Mouse (Mus musculus) gastrocnemius, postnatal 10 days (tissue): Measurements from ENCODE around the gene Efcab12. TPM values are rescaled to one million over a fixed set of nuclear protein-coding genes. Genes with fewer than 3 reads are reported as not detected.
A peak's percentile ranks its signal among the peaks of the same experiment; 100 is the strongest.
"Not testable (repeated sequence)": the region's sequence is repeated elsewhere in the genome, so short reads cannot be mapped to it uniquely, and the experiment has no call there.

Experiments
- DNase-seq: peaks from one replicate; pipeline ENCODE4 v3.0.0; 2021; ENCODE audit warnings: mixed read lengths
- total RNA-seq, 2 experiments: library from RNA; stranded (reverse); gene quantifications; 2 replicates each; pipeline ENCODE4 v1.2.3; 2021

Efcab12 gene
- total RNA-seq, 2 experiments from 2014 or later = 0.12 to 0.14 TPM

DNA sequence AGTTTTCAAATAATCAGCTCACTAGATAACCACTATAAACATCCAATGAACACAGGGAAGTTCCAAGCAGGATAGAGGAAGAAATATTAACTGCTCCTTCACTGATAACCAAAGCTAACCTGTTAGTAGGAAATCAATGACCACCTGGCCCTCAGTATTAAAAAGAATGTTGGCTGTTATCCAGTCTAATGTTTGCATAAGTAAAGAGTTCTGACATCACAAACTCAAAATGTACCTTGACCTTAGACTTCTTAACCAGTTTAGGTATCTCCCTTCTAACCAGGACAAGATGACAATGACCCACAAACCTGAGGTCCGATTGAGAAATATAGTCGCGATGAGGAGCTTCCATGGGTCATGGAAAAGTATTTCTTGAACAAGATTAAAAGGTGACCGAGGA lies 6.8 kb upstream of the Efcab12 start:
- no peak for DNase-seq

GRCm38 (mm10) chr6:115838745-115839144 lies 533 bp upstream of the Efcab12 start:
- DNase-seq = no peak

- no peak for DNase-seq
Observed at GRCm38 (mm10) chr6:115833861-115834260, 4.4 kb downstream of the Efcab12 start.

DNA sequence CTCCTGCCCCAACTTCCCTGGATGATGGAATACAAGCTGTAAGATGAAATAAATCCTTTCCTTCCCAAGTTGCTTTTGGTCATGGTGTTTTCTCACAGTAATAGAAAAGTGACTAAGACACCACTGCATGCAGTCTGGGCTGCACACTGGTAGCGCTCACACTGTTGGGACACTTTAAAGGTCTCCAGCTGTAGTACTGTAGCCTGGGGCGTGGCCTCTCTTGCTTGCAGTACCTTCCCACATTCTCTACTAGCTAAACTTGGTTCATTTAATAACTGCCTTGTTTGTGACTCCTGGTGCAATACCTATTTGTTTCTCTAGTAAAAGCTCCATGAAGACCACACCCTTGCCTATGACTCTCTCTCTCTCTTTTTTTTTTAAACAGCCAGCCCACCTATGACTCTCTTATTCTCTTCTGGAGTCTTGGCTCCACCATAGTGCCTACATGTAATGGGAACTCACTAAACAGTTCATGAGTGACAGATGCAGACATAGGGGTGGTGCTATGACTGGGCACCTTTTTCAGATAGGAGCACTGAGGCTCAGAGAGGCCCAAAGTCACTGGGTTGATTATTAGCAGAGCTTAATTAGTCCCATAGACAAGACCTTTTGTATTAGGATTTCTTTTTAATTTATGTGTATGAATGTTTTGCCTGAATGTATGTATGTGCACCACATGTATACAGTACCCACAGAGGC lies 5.9 kb downstream of the Efcab12 start:
- no peak for DNase-seq

- DNase-seq = no peak
Observed at GRCm38 (mm10) chr6:115830779-115831601, 7.2 kb downstream of the Efcab12 start.

GRCm38 (mm10) chr6:115823850-115824464 lies 14.3 kb downstream of the Efcab12 start:
- not testable (repeated sequence) for DNase-seq

DNA sequence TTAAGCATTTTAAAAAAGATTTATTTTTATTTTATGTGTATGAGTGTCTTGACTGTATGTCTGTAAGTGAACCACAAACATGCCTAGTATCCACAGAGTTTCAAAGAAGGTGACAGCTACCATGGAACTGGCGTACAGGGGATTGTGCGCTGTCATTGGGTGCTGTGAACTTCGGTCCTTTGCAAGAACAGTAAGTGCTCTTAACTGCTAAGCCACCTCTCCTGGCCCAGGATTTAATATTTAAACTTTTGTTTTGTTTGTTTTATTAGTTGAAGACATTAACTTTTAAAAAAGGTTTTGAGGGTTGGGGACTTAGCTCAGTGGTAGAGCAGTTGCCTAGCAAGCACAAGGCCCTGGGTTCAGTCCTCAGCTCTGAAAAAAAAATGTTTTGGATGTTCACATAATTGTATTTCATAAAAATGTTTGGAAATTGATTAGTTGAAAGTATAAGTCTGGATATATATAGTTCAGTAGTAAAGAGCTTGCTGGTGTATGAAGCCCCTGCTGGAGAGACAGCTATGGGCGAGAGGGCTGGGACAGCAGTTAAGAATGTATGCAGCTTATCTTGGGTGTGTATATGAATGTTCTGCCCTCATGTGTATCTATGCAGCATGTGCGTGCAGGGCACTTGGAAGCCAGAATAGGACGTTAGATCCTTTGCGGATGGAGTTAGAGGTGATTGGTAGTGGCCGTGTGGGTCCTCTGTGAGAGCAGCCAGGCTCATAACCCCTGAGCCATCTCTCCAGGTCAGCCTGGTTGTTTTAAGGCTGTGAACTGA lies 16.8 kb downstream of the Efcab12 start:
- no peak for DNase-seq

DNA sequence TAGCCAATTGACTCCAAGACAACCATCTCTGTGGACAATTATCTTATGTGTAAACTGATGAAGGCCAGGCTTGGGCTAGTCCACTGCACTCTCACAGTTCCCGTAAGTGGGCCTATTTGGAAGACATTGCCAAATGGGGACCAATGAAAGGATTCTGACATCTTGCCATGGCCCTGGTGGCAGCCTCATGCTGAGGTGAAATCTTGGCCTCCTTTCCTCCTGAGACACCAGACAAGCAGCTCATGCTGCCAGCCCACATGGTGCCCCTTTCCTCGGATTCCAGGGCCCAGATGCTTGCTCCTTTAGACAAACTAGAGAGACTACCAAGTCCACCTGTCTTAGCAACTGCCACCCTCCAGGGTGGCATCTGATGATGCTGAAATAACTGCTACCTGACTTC lies 20.1 kb downstream of the Efcab12 start:
- DNase-seq = no peak

- DNase-seq = no peak
Observed at GRCm38 (mm10) chr6:115815041-115815440, 23.2 kb downstream of the Efcab12 start.

DNA sequence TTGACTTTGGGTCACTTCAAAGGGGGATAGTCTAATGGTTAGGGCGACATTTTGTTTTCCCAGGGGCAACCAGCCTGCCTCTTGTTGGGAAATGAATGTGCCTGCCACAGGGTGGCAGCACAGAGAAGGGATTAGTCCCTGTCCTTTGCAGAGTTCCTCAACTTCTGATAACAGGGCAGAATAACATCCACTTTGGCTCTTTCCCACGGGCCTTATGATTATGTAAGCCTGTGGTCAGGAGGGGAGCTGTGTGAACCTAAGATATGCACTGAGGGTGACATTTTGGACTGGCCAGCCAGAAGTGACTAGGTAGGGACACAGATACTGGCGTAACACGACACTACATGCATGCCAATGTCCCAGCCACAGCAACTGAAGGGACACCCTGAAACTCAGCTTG lies 24.1 kb downstream of the Efcab12 start:
- peak; percentile 54 for DNase-seq

DNA sequence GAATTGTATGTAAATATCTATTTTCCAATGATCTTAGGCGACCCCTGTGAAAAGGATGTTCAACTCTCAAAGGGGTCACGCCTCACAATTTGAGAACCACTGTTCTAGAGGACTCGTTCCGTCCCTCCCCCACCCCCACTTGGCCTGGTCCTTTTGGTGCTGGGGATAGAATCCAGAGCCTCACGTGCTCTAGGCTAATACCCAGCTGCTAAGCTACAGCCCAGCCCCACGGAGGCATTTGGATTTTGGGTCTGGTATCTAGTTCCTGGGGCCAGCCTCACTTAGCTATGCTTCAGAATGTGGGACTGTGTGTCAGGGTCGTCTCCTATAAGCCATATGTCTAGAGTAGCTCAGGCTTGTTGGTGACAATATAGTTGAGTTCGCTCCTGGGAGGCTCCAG lies 26.6 kb downstream of the Efcab12 start:
- no peak for DNase-seq

GRCm38 (mm10) chr6:115808488-115809231 lies 29.6 kb downstream of the Efcab12 start, which contains the start of gene Rpl32:
Rpl32 (minus strand) TSS chr6:115808747.
- peak; percentile 81 for DNase-seq

- no peak for DNase-seq
Observed at GRCm38 (mm10) chr6:115808196-115808487, 30.1 kb downstream of the Efcab12 start.

DNA sequence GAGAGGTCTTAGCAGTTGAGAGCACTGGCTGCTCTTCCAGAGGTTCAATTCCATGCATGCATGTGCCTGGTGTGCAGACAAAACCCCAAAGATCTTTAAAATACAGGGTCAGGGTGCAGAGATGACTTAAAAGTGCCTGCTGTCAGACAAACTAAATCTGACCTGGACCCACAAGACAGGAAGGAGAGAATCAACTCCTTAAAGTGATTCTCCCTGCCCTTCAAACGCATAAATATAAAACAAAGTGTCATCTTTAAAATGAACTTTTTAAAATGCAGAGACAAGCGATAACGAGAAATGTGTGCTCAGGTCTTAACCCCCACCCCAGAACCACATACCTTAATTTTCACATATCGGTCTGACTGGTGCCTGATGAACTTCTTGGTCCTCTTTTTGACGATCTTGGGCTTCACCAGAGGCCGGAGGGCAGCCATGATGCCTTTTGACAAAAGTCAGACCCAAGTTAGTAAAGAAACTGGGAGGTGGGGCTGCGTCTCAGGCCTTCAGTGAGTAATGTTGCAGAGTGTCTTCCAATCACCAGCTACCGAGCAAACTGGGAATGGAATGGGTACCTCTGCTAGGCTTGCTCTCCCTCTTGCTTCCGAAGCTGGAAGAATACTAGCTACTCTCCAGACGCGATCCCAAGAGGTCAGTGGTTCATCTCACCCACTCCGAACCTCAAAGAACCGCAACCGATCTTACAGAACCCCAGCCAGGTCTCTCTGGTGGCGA lies 30.6 kb downstream of the Efcab12 start:
- DNase-seq = no peak

DNA sequence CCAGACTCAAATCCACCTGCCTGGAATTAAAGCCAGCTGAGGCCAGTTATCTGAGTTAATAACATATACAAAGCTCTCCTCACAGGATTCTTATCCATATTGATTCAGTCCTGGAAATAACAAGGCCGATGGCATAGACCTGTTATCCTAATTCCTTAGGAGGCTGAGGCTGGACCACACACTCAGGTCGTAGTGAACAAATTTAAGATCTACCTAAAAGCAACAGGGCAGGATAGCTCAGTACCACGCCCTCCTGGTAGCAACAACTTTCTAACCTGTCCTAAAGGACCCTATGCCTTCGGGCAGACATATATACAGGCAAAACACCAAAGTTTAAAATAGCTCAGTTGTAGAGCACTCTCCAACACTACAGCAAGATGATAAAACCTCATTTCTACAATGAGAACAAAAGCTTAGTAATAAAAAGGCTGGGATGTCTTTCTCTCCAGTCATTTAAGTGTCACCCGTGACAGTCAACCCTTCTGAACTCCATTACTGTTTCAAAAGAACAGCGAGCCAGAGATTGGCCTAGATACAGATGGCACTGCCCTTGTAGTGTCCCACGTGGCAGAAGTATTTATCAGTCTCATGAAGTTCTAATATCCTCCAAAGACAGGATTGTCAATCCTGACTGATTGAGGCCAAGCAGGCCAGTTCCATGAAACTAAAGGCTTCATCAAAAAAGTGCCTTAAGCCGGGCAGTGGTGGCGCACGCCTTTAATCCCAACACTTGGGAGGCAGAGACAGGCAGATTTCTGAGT lies 33.6 kb downstream of the Efcab12 start:
- DNase-seq = no peak

DNA sequence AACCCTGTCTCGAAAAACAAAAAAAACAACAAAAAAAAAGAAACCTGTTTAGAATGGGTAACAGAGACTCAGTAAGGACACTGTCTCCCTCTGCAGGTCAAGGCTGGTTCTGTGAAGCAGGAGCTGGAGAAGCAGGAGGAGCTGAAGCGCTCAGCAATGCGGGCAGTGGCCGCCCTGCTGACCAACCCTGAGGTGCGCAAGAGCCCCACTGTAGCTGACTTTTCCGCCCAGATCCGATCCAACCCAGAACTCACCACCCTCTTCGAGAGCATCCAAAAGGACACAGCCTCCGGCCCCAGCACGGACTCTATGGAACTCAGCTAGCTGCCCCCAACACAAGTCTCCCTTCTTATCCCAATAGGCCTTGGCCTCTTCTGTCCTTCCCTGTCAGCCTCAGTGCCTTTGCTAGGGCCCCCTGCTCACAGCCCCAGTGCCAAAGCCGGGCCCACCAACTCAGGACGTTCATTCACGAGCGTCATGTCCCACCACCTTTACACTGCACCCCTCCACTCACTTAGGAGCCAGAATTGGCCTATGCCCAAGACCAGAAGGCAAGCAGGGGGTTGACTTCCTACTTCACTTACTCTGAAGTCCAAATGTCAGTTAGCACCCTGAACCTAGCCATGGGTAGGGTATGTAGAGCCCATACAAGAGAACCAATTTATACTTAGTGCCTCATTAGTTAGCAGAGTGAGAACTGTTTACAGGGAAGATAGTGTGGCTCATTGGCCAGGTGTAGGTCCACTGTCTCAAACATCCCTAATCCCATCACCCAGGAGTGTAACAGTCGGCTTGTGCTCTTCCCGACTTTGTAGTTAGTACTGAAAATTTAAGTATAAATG lies 34.5 kb downstream of the Efcab12 start:
- peak; percentile 76 for DNase-seq

DNA sequence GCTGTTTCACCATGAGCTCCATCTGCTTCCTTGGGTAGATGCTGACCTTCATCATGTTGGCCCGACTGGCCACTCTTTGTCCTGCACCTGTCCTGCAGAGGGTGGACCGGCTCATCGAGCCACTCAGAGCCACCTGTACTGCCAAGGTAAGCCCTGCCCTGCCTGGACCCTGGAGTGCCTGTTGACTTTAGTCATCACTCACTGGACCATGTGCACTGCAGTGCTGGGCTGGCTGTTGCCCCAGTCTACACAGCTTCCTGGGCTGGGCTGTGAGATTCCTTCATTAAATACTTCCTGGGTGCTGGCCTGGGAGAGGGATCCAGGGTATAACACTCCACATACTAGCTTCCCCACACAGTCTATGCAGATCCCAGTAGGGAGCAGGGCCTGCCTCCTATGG lies 36.4 kb downstream of the Efcab12 start:
- DNase-seq = no peak

DNA sequence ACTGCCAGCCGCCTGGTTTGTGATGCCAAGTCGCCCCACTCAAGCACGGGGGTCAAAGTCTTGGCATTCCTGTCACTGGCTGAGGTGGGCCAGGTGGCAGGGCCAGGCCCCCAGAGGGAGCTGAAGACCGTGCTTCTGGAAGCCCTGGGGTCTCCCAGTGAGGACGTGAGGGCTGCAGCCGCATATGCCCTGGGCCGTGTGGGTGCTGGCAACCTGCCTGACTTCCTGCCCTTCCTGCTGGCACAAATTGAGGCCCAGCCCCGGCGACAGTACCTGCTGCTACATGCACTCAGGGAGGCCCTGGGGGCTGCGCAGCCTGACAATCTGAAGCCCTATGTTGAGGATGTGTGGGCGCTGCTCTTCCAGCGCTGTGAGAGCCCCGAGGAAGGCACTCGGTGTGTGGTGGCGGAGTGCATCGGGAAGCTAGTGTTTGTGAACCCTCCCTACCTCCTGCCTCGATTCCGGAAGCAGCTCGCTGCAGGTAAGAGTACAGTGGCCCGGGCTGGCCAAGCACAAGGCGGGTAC lies 45.5 kb downstream of the Efcab12 start:
- DNase-seq = peak; percentile 49
